Mouse (Mus musculus): ENCODE measurements around the gene Sowahb. TPM values are rescaled to one million over a fixed set of nuclear protein-coding genes. Genes with fewer than 3 reads are reported as not detected.

Gene Sowahb
- polyA plus RNA-seq, 1 experiment from 2014 or later = 0.31 TPM

DNA sequence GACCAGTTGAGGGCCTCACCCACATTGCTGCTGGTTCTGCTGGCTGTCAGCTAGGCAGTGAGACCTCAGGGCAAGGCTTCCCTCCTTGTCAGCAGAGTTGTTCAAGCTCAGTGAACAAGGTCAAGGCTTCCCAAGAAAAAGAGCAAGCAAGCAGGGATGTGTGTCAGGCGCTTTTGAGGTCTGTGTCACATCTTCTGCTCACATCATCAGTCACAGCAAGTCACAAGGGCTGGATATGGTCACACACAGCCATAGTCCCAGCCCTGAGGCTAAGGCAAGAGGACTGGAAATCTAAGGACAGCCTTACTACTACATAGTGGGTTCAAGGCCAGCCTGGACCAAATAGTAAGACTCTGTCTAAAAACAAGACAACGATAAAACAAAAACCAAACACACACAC is 50.0 kb downstream of the Sowahb start:
- Histone ChIP-seq H3K9me3 (replicated peaks) (no peaks in the 10 kb centered on the region), H3K4me1 (peaks cover 19% of the 10 kb centered on the region), H3K27me3 (no peaks in the 10 kb centered on the region), H3K36me3 (no peaks in the 10 kb centered on the region), H3K4me2 (replicated peaks) (no peak overlapping the region), H3K4me3 (no peak overlapping the region), H3K9ac (no peak overlapping the region), H3K27ac (no peak overlapping the region)
- WGBS = 87% methylated on average over 2 of the region's 2 CpGs
- ATAC-seq (ENCODE audit: low FRiP score) = no peak

DNA sequence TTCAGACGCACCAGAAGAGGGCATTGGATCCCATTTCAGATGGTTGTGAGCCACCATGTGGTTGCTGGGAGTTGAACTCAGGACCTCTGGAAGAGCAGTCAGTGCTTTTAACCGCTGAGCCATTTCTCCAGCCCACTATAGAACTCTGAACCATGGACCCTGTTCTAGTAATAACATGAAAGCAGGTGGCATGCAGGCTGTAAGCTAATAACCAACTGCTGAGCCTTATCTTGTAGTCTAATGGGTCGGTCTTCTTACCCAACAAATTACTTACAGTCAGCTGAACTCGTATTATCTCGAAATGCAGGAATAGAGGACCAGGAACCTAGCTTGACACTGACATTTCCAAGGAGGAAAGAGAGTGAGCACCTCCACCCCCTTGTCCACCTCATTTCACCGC is 50.5 kb downstream of the Sowahb start:
- H3K4me1 ChIP-seq = peaks cover 19% of the 10 kb centered on the region
- WGBS = 92% methylated on average over 6 of the region's 6 CpGs
- H3K36me3 ChIP-seq = no peaks in the 10 kb centered on the region
- no peak overlapping the region for H3K9ac ChIP-seq
- ATAC-seq (ENCODE audit: low FRiP score) = no peak
- no peaks in the 10 kb centered on the region for H3K27me3 ChIP-seq
- no peak overlapping the region for H3K4me2 ChIP-seq (replicated peaks)
- H3K4me3 ChIP-seq = no peak overlapping the region
- no peaks in the 10 kb centered on the region for H3K9me3 ChIP-seq (replicated peaks)
- no peak overlapping the region for H3K27ac ChIP-seq

DNA sequence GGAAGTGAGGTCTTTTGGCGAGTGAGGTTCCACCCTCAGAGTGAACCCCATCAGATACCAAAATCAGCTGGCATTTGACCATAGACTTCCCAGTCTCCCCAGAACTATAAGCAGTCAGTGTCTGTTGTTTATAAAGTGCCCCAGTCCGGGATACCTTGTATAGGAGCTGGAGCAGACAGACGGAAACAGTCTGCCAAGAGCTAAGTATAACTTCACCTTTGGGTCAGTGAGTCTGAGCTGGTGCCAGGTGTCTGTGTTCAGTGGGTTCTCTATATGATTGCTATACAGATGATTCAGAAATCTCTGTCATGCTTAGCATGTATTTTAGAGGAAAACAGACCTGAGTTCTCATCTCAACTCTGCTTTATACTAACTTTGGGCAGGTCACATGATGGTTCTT is 52.7 kb downstream of the Sowahb start:
- Histone ChIP-seq H3K4me3 (no peak overlapping the region), H3K9me3 (replicated peaks) (no peaks in the 10 kb centered on the region), H3K36me3 (no peaks in the 10 kb centered on the region), H3K4me1 (peaks cover 12% of the 10 kb centered on the region), H3K4me2 (replicated peaks) (no peak overlapping the region), H3K9ac (no peak overlapping the region), H3K27ac (no peak overlapping the region), H3K27me3 (no peaks in the 10 kb centered on the region)
- WGBS = 85% methylated on average over 3 of the region's 3 CpGs
- ATAC-seq (ENCODE audit: low FRiP score) = no peak

Other genes starting within 250 kb of the Sowahb start
- gene Sept11, start 48.4 kb upstream of the Sowahb start, polyA plus RNA-seq (2016; fragmentation: Nextera tagmentation; extraction: Ambion mirVana) = 261 and 286 TPM in 2 replicates
- gene Ccni, start 161.5 kb upstream of the Sowahb start, polyA plus RNA-seq (2016; fragmentation: Nextera tagmentation; extraction: Ambion mirVana) = 161 and 170 TPM in 2 replicates
- gene 2010109A12Rik, start 161.5 kb upstream of the Sowahb start, polyA plus RNA-seq (2016; fragmentation: Nextera tagmentation; extraction: Ambion mirVana) = 1.5 and 2.9 TPM in 2 replicates
- gene Ccng2, start 222.2 kb upstream of the Sowahb start, polyA plus RNA-seq (2016; fragmentation: Nextera tagmentation; extraction: Ambion mirVana) = 123 and 134 TPM in 2 replicates

Data from hindbrain, embryonic 12.5 days (tissue).